Mouse (Mus musculus): ENCODE results near the gene Snap25.

The Snap25 gene

DNA sequence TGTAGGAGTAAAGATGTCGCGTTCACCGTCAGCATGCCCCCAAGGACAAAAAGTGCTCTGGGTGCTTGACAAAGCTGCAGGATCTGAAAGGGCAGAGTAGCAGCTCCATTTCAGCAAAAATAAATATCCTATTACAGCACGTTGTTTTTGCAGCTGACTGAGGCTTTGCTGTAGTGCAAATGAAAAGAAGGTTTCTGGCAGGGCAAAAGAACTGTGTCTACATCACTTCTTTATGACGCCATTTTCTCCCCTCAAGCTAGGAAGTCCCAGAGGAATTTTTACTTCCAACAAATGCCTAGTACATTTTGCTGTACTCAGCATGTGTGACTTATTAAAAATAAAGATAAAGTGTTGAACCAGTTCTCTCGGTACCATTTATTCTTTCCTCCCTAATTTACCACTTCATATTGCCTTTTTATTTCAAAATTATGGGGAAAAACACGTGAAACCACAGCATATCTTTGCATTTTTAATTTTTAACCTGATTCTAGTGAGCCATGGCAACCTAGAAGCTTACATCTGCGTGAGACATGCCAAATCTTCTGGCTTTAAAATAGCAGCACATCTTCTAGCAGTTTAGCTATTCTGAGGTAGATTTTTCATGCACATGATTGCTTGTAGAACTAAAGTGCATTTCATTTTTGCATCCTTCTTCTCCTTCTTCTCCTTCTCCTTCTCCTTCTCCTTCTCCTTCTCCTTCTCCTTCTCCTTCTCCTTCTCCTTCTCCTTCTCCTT, 94.9 kb downstream of the Snap25 start:
- no peak for DNase-seq (ENCODE audit: low spot score in 2 of 2)

DNA sequence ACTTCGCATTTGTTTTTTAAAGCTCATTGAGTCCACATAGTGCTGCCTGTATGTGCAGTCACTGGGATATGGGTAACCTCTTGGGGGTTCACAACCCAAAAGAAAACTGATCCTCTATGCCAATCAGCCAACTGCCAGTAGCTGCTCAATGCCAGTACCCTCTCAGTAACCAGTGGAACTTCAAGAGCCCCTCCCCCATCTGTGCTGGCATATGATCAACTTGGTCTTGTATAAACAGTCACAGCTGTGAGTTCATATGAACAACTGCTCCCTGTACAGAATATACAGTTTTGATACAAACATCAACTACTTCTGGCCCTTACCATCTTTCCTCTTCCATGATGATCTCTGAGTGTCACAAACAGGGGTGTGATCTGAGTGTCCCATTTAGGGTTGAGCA, 98.1 kb downstream of the Snap25 start:
- DNase-seq (ENCODE audit: low spot score in 2 of 2): no peak

DNA sequence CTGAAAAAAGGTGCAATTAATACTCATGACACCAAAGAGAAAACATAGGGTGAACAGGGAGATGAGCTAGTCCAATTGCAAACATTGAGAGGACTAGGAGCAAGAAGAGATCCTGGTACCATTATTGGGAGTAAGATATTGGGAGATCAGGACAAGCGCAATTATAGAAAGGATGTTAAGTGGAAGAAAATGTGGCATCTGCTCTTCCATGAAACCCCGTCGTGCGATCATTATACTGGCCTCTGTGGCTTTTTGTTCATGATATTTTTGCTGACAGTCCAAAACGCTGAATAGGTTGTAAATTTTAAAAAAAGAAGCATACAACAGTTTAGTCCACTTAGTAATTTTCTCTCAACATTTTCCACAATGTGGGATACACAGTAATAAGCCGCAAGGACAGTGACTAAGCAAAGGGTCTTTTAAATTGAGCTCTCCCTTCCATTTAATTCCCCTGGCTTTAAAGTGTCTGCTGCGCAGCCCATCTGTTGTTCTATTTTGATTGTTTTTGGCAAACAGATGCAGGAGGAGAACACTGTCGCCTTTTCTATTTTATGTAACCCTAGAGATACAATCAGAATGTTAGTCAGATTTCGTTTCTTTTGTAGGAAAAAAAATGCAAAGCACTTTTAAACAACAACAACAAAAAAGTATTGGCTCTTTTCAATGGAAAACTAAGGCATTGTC, 103.6 kb downstream of the Snap25 start:
- DNase-seq (ENCODE audit: low spot score in 2 of 2): no peak

- no peak for DNase-seq (ENCODE audit: low spot score in 2 of 2)
Observed at GRCm38 (mm10) chr2:136823751-136824716, 110.8 kb downstream of the Snap25 start.

GRCm38 (mm10) chr2:136827612-136828011, 114.4 kb downstream of the Snap25 start:
- no peak for DNase-seq (ENCODE audit: low spot score in 2 of 2)

All from frontal cortex, postnatal 36 days (tissue).